Mouse (Mus musculus): ENCODE results near the gene Aars2. TPM values are rescaled to one million over a fixed set of nuclear protein-coding genes. Genes with fewer than 3 reads are reported as not detected.
A peak's percentile ranks its signal among the peaks of the same experiment; 100 is the strongest.

The Aars2 gene
- polyA plus RNA-seq, 1 experiment = not detected

- no peak overlapping the region for H3K4me3 ChIP-seq (ENCODE audit: insufficient read depth, low read depth, low read length)
- TF ChIP-seq CTCF (IDR thresholded peaks at IDR 0.05; ENCODE audit: insufficient read depth, low read depth, low read length) (no peak), POLR2A (IDR thresholded peaks at IDR 0.05; ENCODE audit: insufficient read depth, low read depth, low read length) (no peak)
- WGBS = 74% methylated on average over 4 of the region's 4 CpGs
- H3K27ac ChIP-seq (ENCODE audit: insufficient read depth, low read depth, low read length) = no peak overlapping the region
- peaks cover 4% of the 10 kb centered on the region for H3K4me1 ChIP-seq (ENCODE audit: control insufficient read depth, insufficient read depth, low read length)
These were observed 5.1 kb downstream of the Aars2 start for GRCm38 (mm10) chr17:45511757-45512156.

GRCm38 (mm10) chr17:45515204-45515726, 8.6 kb downstream of the Aars2 start:
- Histone ChIP-seq H3K4me3 (ENCODE audit: insufficient read depth, low read depth, low read length) (no peak overlapping the region), H3K27ac (ENCODE audit: insufficient read depth, low read depth, low read length) (no peak overlapping the region), H3K4me1 (ENCODE audit: control insufficient read depth, insufficient read depth, low read length) (peaks cover 3% of the 10 kb centered on the region)
- TF ChIP-seq CTCF (IDR thresholded peaks at IDR 0.05; ENCODE audit: insufficient read depth, low read depth, low read length) = no peak
- no peak for TF ChIP-seq POLR2A (IDR thresholded peaks at IDR 0.05; ENCODE audit: insufficient read depth, low read depth, low read length)
- WGBS = 62% methylated on average over 15 of the region's 15 CpGs

GRCm38 (mm10) chr17:45515806-45516205, 9.2 kb downstream of the Aars2 start:
- 91% methylated on average over 10 of the region's 10 CpGs for WGBS
- no peak for TF ChIP-seq CTCF (IDR thresholded peaks at IDR 0.05; ENCODE audit: insufficient read depth, low read depth, low read length)
- TF ChIP-seq POLR2A (IDR thresholded peaks at IDR 0.05; ENCODE audit: insufficient read depth, low read depth, low read length) = no peak
- Histone ChIP-seq H3K27ac (ENCODE audit: insufficient read depth, low read depth, low read length) (no peak overlapping the region), H3K4me1 (ENCODE audit: control insufficient read depth, insufficient read depth, low read length) (peaks cover 3% of the 10 kb centered on the region), H3K4me3 (ENCODE audit: insufficient read depth, low read depth, low read length) (no peak overlapping the region)

- no peak for TF ChIP-seq POLR2A (IDR thresholded peaks at IDR 0.05; ENCODE audit: insufficient read depth, low read depth, low read length)
- no peak for TF ChIP-seq CTCF (IDR thresholded peaks at IDR 0.05; ENCODE audit: insufficient read depth, low read depth, low read length)
- Histone ChIP-seq H3K4me3 (ENCODE audit: insufficient read depth, low read depth, low read length) (no peak overlapping the region), H3K27ac (ENCODE audit: insufficient read depth, low read depth, low read length) (no peak overlapping the region), H3K4me1 (ENCODE audit: control insufficient read depth, insufficient read depth, low read length) (peaks cover 3% of the 10 kb centered on the region)
- 41% methylated on average over 8 of the region's 8 CpGs for WGBS
These were observed 9.8 kb downstream of the Aars2 start for GRCm38 (mm10) chr17:45516488-45516887.

- H3K27ac ChIP-seq (ENCODE audit: insufficient read depth, low read depth, low read length) = no peak overlapping the region
- H3K4me3 ChIP-seq (ENCODE audit: insufficient read depth, low read depth, low read length) = no peak overlapping the region
- TF ChIP-seq POLR2A (IDR thresholded peaks at IDR 0.05; ENCODE audit: insufficient read depth, low read depth, low read length) (no peak), CTCF (IDR thresholded peaks at IDR 0.05; ENCODE audit: insufficient read depth, low read depth, low read length) (no peak)
- peaks cover 3% of the 10 kb centered on the region for H3K4me1 ChIP-seq (ENCODE audit: control insufficient read depth, insufficient read depth, low read length)
- 92% methylated on average over 21 of the region's 21 CpGs for WGBS
These were observed 10.5 kb downstream of the Aars2 start for GRCm38 (mm10) chr17:45517135-45517534.

GRCm38 (mm10) chr17:45517549-45518215, 11.0 kb downstream of the Aars2 start:
- Histone ChIP-seq H3K27ac (ENCODE audit: insufficient read depth, low read depth, low read length) (no peak overlapping the region), H3K4me3 (ENCODE audit: insufficient read depth, low read depth, low read length) (no peak overlapping the region), H3K4me1 (ENCODE audit: control insufficient read depth, insufficient read depth, low read length) (peaks cover 7% of the 10 kb centered on the region)
- TF ChIP-seq POLR2A (IDR thresholded peaks at IDR 0.05; ENCODE audit: insufficient read depth, low read depth, low read length) (no peak), CTCF (IDR thresholded peaks at IDR 0.05; ENCODE audit: insufficient read depth, low read depth, low read length) (no peak)
- 92% methylated on average over 28 of the region's 28 CpGs for WGBS

GRCm38 (mm10) chr17:45518766-45519475, 12.3 kb downstream of the Aars2 start:
- Histone ChIP-seq H3K27ac (ENCODE audit: insufficient read depth, low read depth, low read length) (no peak overlapping the region), H3K4me3 (ENCODE audit: insufficient read depth, low read depth, low read length) (no peak overlapping the region), H3K4me1 (ENCODE audit: control insufficient read depth, insufficient read depth, low read length) (peaks cover 14% of the 10 kb centered on the region)
- 83% methylated on average over 12 of the region's 12 CpGs for WGBS
- TF ChIP-seq CTCF (IDR thresholded peaks at IDR 0.05; ENCODE audit: insufficient read depth, low read depth, low read length) = no peak
- no peak for TF ChIP-seq POLR2A (IDR thresholded peaks at IDR 0.05; ENCODE audit: insufficient read depth, low read depth, low read length)

GRCm38 (mm10) chr17:45520136-45520535, 13.5 kb downstream of the Aars2 start:
- no peak for TF ChIP-seq POLR2A (IDR thresholded peaks at IDR 0.05; ENCODE audit: insufficient read depth, low read depth, low read length)
- TF ChIP-seq CTCF (IDR thresholded peaks at IDR 0.05; ENCODE audit: insufficient read depth, low read depth, low read length) = no peak
- peaks cover 14% of the 10 kb centered on the region for H3K4me1 ChIP-seq (ENCODE audit: control insufficient read depth, insufficient read depth, low read length)
- 86% methylated on average over 11 of the region's 11 CpGs for WGBS
- H3K4me3 ChIP-seq (ENCODE audit: insufficient read depth, low read depth, low read length) = no peak overlapping the region
- no peak overlapping the region for H3K27ac ChIP-seq (ENCODE audit: insufficient read depth, low read depth, low read length)

GRCm38 (mm10) chr17:45523263-45523662, 16.6 kb downstream of the Aars2 start, which contains the start of gene Tcte1:
Gene Tcte1, plus strand, starts transcription at chr17:45523434.
- no peak within 1 kb of the TSS for H3K27ac ChIP-seq (ENCODE audit: insufficient read depth, low read depth, low read length)
- peak within 1 kb of the TSS; percentile 10 for H3K4me3 ChIP-seq (ENCODE audit: insufficient read depth, low read depth, low read length)
- H3K4me1 ChIP-seq (ENCODE audit: control insufficient read depth, insufficient read depth, low read length) = peaks cover 11% of the 10 kb centered on the region
- WGBS = 2% methylated on average over 21 of the region's 21 CpGs
- TF ChIP-seq POLR2A (IDR thresholded peaks at IDR 0.05; ENCODE audit: insufficient read depth, low read depth, low read length) (no peak), CTCF (IDR thresholded peaks at IDR 0.05; ENCODE audit: insufficient read depth, low read depth, low read length) (no peak)
